Mouse (Mus musculus) T-helper 1 cell (primary cell): ENCODE data around the gene Diras1.

Source experiments
- in situ Hi-C: fragments of 300-600 bp; cut with MboI, MseI; formaldehyde crosslinking; loops from one replicate; pipeline ENCODE4 v1.15.1; 2025; ENCODE audit warnings: high pct_unique_total_duplicates

Gene Diras1

DNA sequence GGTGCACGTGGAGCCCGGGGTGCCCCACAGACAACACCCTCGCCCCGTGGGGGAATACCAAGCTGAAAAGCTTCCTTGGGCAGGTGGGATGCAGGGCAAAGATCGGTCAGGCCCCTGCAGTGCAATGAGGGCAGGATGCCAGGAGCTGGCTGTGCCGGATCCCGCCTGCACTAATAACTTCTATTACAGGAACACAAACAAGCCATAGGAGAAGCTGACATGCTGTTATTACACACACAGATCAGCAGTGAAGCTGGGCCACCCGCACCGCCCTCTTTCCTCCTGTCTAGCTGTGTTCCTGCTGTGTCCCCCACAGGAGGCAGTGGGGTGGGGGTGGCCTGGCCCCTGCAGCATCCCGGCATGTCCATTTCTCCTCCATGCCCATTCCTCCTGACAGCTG lies 3.6 kb upstream of the Diras1 start:
- in situ Hi-C loops, result no loop called here

DNA sequence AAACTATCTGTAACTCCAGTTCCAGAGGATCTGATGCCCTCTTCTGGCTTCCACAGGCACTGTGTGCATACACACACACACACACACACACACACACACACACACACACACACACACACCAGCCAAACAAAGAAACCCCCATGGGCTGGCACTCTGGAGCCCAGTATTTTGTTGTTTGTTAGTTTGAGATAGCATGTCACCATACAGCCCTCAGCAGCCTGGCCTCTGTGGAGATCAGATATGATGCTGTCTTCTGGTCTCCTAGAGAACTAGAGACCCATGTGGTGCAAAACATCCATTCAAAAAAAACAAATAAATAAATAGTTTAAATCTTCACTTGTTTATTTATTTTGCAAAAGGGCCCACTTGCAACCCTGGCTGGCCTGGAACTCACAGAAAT lies 2.8 kb upstream of the Diras1 start:
- in situ Hi-C loops, result no loop called here

DNA sequence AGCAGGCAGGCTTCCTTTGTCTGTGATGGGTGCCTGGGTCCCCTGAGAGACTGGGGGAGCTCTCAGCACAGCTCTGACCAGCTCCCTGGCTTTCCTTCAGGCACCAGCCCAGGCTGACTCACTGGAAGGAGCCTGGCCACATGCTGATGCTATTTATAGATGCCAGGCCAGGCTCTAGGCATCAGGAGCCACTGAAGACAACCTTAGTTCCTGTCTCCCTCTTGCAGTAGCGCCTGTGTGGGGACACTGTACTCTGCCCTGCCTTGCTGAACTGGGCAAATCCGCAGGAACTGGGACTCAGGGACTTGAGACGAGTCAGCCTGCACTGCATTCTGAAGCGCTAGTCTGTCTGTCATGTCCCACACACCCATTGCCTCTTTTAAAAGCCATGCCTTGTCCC lies 1.9 kb upstream of the Diras1 start:
- in situ Hi-C loops, result no loop called here

GRCm38 (mm10) chr10:81026857-81027256 lies 1.4 kb upstream of the Diras1 start:
- in situ Hi-C loops, result no loop called here

DNA sequence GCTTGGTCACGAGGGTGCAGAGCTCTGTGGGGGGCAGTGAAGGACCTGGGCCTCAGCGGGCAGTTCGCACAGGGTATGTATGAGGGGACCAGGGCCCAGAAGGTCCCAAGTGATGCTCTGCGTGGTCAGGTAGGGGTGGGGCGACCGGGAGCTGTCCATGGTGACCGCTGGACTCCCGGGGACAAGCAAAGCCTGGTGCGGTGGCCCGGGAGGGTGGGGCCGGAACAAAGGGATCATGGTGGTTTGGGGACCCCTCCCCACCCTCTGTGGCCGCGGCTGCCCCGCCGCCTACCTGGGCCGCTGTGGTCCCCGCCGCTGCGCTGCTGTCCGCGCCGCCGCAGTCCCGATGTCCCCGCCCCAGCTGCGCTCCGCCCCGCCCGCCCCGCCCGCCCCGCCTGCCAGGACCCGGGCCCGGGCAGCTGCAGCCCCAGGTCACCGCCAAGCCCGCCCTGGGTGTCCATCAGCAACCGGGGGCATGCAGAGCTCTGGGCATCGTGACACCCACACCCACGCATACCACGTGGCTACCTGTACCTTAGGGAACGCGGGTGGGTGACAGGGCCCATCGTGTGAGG lies 328 bp downstream of the Diras1 start:
- in situ Hi-C loops, result no loop called here

DNA sequence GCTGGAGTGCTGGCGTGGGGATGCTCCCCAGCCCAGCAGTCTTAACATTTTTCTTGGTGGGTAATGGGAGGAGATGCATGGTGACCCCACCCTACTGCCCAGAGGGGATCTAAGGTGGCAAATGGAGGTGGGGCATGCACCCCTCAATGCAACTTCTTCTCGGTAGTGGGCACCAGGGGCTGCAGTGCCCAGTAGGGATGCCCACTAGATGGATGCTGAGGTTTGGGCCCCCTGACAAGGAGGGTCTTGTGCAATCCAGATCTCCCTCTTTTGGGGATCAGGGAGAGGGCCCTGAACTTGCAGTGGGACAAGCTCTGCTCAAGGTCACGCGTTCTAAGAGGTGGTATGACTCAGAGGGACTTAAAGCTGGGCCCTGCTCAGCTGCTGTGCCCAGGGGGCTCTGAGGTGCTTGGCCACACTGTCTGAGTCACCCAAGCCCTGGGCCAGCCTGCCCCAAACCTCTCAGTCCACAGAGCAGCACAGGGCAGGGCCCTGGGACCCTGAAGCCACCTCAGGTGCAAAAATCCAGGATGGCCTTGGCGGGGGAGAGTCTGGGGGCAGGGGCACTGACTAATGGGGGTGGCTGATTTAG lies 1.0 kb downstream of the Diras1 start:
- in situ Hi-C loops, result no loop called here

DNA sequence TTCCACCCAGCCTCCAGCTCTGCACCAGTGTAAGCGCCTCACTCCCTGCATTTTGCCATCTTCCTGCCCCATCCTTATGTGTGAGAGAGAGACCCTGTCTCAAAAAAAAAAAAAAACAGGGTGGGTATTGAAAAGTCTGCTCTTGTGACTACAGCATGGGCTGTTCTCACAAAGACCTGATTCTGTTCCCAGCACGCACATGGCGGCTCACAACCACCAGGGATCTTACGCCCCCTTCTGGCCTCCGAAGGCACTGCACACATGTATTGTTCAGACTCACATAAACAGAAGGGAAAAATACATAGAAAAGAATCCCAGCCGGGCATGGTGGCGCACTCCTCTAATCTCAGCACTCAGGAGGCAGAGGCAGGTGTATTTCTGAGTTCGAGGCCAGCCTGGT lies 2.7 kb downstream of the Diras1 start:
- in situ Hi-C loops, result no loop called here

DNA sequence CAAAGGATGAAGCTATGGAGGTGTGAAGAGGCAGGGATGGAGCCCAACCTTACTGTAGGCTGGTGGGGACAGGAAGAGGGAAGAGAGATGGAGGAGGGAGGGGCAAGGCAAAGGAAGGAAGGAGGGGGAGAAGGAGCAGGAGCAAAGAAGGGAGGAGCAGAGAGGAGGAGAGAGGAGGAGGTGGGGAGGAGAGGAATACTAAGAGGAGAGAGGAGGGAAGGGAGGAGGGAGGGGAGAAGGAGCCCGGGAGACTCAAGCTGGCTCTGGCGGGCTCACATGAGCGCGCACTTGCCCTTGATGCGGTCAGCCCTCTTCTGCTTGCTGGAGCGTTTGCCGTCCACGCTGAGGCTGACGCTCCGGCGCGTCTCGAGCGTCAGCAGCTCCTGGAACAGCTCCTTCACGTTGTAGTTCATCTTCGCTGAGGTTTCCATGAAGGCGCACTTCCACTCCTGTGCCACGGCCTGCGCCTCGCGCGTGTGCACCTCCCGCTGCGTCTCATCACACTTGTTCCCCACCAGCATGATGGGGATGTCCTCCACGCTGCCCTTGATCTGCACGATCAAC lies 3.8 kb downstream of the Diras1 start:
- in situ Hi-C loops, result no loop called here

GRCm38 (mm10) chr10:81020207-81020606 lies 5.3 kb downstream of the Diras1 start:
- in situ Hi-C loops, result no loop called here

DNA sequence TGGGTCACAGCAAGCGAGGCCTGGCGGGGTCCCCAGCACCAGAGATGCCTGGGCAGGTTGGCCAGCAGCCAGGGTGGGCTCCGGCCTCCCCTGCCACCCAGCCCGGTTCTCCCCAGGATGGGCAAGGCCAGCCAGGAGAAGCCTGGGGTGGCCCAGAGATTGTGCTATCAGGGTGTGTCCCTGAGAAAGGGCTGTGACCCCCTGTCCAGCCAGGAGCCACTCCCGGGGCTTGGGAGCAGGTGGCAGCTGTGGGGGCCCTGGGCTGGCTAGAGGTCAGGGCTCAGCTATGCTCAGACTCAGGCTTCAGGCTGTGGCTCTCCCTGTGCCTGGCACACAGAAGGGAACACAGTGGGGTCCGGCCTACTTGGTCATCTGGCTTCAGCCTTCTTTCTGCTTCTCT lies 5.8 kb downstream of the Diras1 start:
- in situ Hi-C loops, result no loop called here

GRCm38 (mm10) chr10:81018326-81018725 lies 7.1 kb downstream of the Diras1 start:
- in situ Hi-C loops, result no loop called here

GRCm38 (mm10) chr10:81016645-81017044 lies 8.8 kb downstream of the Diras1 start:
- in situ Hi-C loops, result no loop called here

- in situ Hi-C loops, result no loop called here
Observed at GRCm38 (mm10) chr10:81015666-81016065, 9.8 kb downstream of the Diras1 start.

GRCm38 (mm10) chr10:81014393-81015384 lies 10.8 kb downstream of the Diras1 start, which contains the start of gene Gng7:
Gene Gng7 (minus strand): TSS chr10:81014945.
- in situ Hi-C loops, result no loop called here

DNA sequence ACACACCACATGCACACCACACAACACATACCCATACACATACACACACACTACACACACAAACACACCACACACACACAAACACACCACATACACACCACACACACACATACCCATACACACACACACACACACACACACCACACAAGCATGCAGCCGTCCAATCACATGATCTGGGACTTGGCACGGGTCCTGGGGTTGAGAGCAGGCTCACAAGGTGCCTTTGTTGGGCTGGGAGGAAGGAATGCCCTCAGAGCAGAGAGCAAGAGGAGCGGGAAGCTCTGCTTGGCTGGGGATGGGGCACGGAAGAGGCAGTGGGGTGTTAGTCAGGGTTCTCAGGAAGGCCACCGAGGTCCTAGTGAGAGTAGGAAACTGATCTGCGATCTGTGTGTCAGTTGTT lies 14.6 kb downstream of the Diras1 start:
- in situ Hi-C loops, result no loop called here

GRCm38 (mm10) chr10:81007240-81007639 lies 18.2 kb downstream of the Diras1 start:
- in situ Hi-C loops, result no loop called here

DNA sequence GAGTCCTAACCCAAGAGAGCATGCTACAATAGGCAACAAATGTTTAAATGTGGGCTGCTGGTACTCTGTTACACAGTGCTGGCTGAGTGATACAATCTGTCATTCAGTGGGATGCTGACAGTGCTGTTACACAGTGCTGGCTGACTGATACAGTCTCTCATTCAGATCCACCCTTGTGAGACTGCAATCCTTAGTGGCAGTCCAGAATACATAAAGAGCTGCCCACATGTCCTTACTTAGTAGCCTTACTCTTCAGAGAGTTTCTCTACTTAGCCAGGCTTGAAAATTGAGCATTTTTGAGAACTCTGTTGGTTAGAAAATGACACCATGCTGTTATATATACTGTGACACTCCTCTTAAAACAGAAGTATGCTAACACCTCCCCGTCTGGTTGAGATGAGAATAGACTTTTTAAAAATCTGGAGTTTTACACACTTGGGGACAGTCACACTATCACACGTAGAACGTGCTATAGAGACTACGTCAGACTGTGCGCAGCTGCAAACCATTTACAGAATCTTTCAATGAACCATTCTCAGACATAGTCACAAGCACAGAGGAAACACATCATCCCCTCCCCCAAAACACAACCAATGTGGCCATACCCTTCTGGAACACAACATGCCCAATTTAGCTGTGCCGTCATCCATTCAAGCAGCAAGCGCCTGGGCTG lies 19.3 kb downstream of the Diras1 start:
- in situ Hi-C loops, result no loop called here

DNA sequence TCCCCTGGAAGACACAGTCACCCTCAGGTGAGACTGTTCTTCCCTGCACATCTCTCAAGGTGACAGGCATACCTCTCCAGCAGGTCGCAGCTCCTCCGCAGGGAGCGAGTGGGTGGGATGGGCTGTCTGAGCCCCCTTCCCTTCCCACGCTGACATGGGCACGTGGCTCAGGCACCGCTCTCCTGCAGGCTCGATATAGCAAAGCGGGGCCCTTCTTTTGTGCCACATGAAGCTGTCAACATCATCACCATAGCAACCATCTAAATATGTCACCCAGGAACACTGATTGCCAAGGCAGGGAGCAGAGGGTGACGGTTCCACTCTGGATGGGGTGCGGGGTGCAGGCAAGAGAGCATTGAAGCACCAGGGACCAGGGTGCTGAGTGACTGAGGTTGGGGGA lies 24.3 kb downstream of the Diras1 start:
- in situ Hi-C loops, result no loop called here

- in situ Hi-C loops, result no loop called here
Observed at GRCm38 (mm10) chr10:81000197-81001062, 25.0 kb downstream of the Diras1 start.

- in situ Hi-C loops, result loop anchor here (5.0 kb wide), 1 partner anchor 252 kb away; no protein-coding TSS in a partner anchor
Observed at GRCm38 (mm10) chr10:80999362-81000196, 25.9 kb downstream of the Diras1 start.
